Mouse (Mus musculus): ENCODE data around the gene Pet2.

Gene Pet2

GRCm38 (mm10) chrX:89409589-89409988 lies at the start of gene Pet2:
Gene Pet2, minus strand, starts transcription at chrX:89409689.
- DNase-seq: no peak
